In the genomic region with DNA sequence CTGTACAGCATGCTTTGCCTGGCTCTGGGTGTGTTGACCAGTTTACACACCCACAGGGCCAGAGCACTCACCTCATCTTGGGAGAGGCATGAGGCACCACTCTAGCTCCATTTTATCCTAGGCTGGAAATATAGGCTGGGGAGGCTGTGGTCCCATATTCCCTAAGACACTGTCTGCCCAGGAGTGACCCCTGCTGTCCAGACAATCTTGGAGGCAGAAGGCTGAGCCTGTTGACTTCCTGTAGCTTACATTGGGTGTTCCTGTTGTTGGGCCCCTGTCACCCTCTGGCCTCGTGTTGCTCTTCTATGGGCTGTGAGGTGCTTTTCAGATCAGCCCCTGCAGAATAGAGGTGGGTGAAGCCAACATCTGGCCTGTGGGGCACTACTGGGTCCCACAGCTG, we compare ENCODE assay signal across 9 mouse cellular contexts.
DNase-seq lines count a peak whose midpoint lies in the region; ATAC-seq and TF ChIP-seq lines count a peak whose summit lies in the region.
"Had no signal": no experiment of that assay in that cellular context is flagged by ENCODE, and none has a peak within 500 bp of the region (broad histone marks: within the 10 kb centered on the region; RNA-seq: fewer than 3 reads in every experiment).

No protein-coding gene starts in this region.

- no peaks in the 10 kb centered on the region for H3K4me1 ChIP-seq in liver, embryonic 14.5 days (replicated peaks; ENCODE audit: control insufficient read depth in 2 of 2, insufficient read depth in 2 of 2, low read length in 1 of 2)
- H3K4me1 ChIP-seq in liver, embryonic 12.5 days = peaks cover 3% of the 10 kb centered on the region; the same call in 1 of the 2 replicates
- no peaks in the 10 kb centered on the region for H3K4me1 ChIP-seq in intestine, embryonic 16.5 days (ENCODE audit: control insufficient read depth, insufficient read depth, low read length)
- H3K4me1 ChIP-seq in lung, postnatal 0 days (ENCODE audit: insufficient read depth, low read depth, low read length) = no peaks in the 10 kb centered on the region
- H3K4me1 ChIP-seq: stomach, embryonic 15.5 days had no signal

- no peak for ATAC-seq in liver, embryonic 14.5 days (ENCODE audit: insufficient read depth)
- no peak for ATAC-seq in liver, embryonic 12.5 days
- ATAC-seq in intestine, embryonic 16.5 days = 0 out of 2 replicates have a peak, but pooled peaks have one; percentile 16
- ATAC-seq in lung, postnatal 0 days = peak; percentile 73
- no peak for ATAC-seq in inflammation-experienced regulatory T-cells, adult 6 months

- peak; percentile 16; the same call in 1 of the 2 replicates for TF ChIP-seq CTCF in liver, embryonic 14.5 days (IDR thresholded peaks at IDR 0.05; ENCODE audit: low read depth)
- peak; percentile 70 for TF ChIP-seq CTCF in lung, postnatal 0 days (IDR thresholded peaks at IDR 0.05)

- WGBS in liver, embryonic 14.5 days (ENCODE audit: insufficient replicate concordance) = 25% methylated on average over 1 of the region's 1 CpGs
- 27% methylated on average over 1 of the region's 1 CpGs for WGBS in liver, embryonic 12.5 days (ENCODE audit: insufficient replicate concordance)
- WGBS in intestine, embryonic 16.5 days = 29% methylated on average over 1 of the region's 1 CpGs
- 8% methylated on average over 1 of the region's 1 CpGs for WGBS in lung, postnatal 0 days

- no peaks in the 10 kb centered on the region for H3K36me3 ChIP-seq in liver, embryonic 14.5 days (replicated peaks; ENCODE audit: control insufficient read depth, insufficient read depth, low read depth)
- no peaks in the 10 kb centered on the region for H3K36me3 ChIP-seq in liver, embryonic 12.5 days
- no peaks in the 10 kb centered on the region for H3K36me3 ChIP-seq in intestine, embryonic 16.5 days (ENCODE audit: control insufficient read depth, insufficient read depth, low read length)
- H3K36me3 ChIP-seq in lung, postnatal 0 days (ENCODE audit: insufficient read depth, low read length) = no peaks in the 10 kb centered on the region
- H3K36me3 ChIP-seq: stomach, embryonic 15.5 days had no signal

- no peak overlapping the region for H3K4me3 ChIP-seq in liver, embryonic 14.5 days (ENCODE audit: insufficient read depth in 1 of 2, low read depth in 2 of 2, low read length in 2 of 2)
- no peak overlapping the region for H3K4me3 ChIP-seq in liver, embryonic 12.5 days
- no peak overlapping the region for H3K4me3 ChIP-seq in intestine, embryonic 16.5 days (ENCODE audit: low read length)
- H3K4me3 ChIP-seq in lung, postnatal 0 days (ENCODE audit: low read depth, low read length) = no peak overlapping the region
- H3K4me3 ChIP-seq: stomach, embryonic 15.5 days had no signal

- no peak overlapping the region for H3K27ac ChIP-seq in liver, embryonic 14.5 days
- H3K27ac ChIP-seq in liver, embryonic 12.5 days = no peak overlapping the region
- H3K27ac ChIP-seq in intestine, embryonic 16.5 days (ENCODE audit: low read length) = no peak overlapping the region
- no peak overlapping the region for H3K27ac ChIP-seq in lung, postnatal 0 days (ENCODE audit: low read length)
- H3K27ac ChIP-seq: stomach, embryonic 15.5 days had no signal

- no peaks in the 10 kb centered on the region for H3K9me3 ChIP-seq in liver, embryonic 14.5 days (ENCODE audit: control insufficient read depth, low read length)
- H3K9me3 ChIP-seq in liver, embryonic 12.5 days (replicated peaks) = no peaks in the 10 kb centered on the region
- no peaks in the 10 kb centered on the region for H3K9me3 ChIP-seq in intestine, embryonic 16.5 days (ENCODE audit: control insufficient read depth, low read length)
- no peaks in the 10 kb centered on the region for H3K9me3 ChIP-seq in lung, postnatal 0 days (ENCODE audit: low read length)
- H3K9me3 ChIP-seq: stomach, embryonic 15.5 days had no signal

- no peak for TF ChIP-seq EP300 in liver, embryonic 14.5 days (IDR thresholded peaks at IDR 0.05; ENCODE audit: low read depth)
- no peak for TF ChIP-seq EP300 in lung, postnatal 0 days (IDR thresholded peaks at IDR 0.05)

- DNase-seq in liver, embryonic 14.5 days (ENCODE audit: low read depth in 3 of 3, low spot score in 3 of 3) = no peak
- DNase-seq in embryo, embryonic 10.5 days (ENCODE audit: low spot score) = peak; percentile 13
- peak; percentile 56 for DNase-seq in lung, postnatal 0 days (ENCODE audit: low spot score)
- DNase-seq in layer of hippocampus, postnatal 36 days = no peak
- no peak for DNase-seq in spleen, postnatal 36 days (ENCODE audit: low spot score in 2 of 2)

- H3K9ac ChIP-seq in liver, embryonic 14.5 days (replicated peaks) = no peak overlapping the region
- H3K9ac ChIP-seq in liver, embryonic 12.5 days = no peak overlapping the region
- no peak overlapping the region for H3K9ac ChIP-seq in intestine, embryonic 16.5 days (ENCODE audit: low read depth, low read length)
- no peak overlapping the region for H3K9ac ChIP-seq in lung, postnatal 0 days (replicated peaks; ENCODE audit: low read depth)
- H3K9ac ChIP-seq: stomach, embryonic 15.5 days had no signal

- H3K4me2 ChIP-seq in liver, embryonic 14.5 days (ENCODE audit: low read depth) = no peak overlapping the region
- no peak overlapping the region for H3K4me2 ChIP-seq in liver, embryonic 12.5 days
- no peak overlapping the region for H3K4me2 ChIP-seq in intestine, embryonic 16.5 days (ENCODE audit: low read depth, low read length)
- H3K4me2 ChIP-seq in lung, postnatal 0 days (replicated peaks; ENCODE audit: low read depth, low read length) = no peak overlapping the region
- H3K4me2 ChIP-seq: stomach, embryonic 15.5 days had no signal

- no peaks in the 10 kb centered on the region for H3K27me3 ChIP-seq in liver, embryonic 14.5 days (ENCODE audit: control insufficient read depth, insufficient read depth, low read length)
- H3K27me3 ChIP-seq in liver, embryonic 12.5 days (replicated peaks) = peaks cover 70% of the 10 kb centered on the region
- H3K27me3 ChIP-seq in intestine, embryonic 16.5 days (replicated peaks; ENCODE audit: control insufficient read depth, insufficient read depth, low read length) = peaks cover 6% of the 10 kb centered on the region
- no peaks in the 10 kb centered on the region for H3K27me3 ChIP-seq in lung, postnatal 0 days (replicated peaks; ENCODE audit: insufficient read depth, low read length)

Comparison
In these comparisons a context has a peak if more than half of its experiments do, and no peak if none do; other contexts are left out.
1. ATAC-seq: peak in intestine, embryonic 16.5 days (single experiment) and lung, postnatal 0 days (single experiment); none in liver, embryonic 14.5 days (single experiment), liver, embryonic 12.5 days (single experiment) and inflammation-experienced regulatory T-cells, adult 6 months (single experiment).
2. DNase-seq: peak in embryo, embryonic 10.5 days (single experiment) and lung, postnatal 0 days (single experiment); none in liver, embryonic 14.5 days (0 of 3), layer of hippocampus, postnatal 36 days (0 of 2) and spleen, postnatal 36 days (0 of 2).